Mouse (Mus musculus) hematopoietic stem cell, adult 5-6 weeks (primary cell): Measurements from ENCODE around the gene Itpr2. TPM values are rescaled to one million over a fixed set of nuclear protein-coding genes. Genes with fewer than 3 reads are reported as not detected.
A peak's percentile ranks its signal among the peaks of the same experiment; 100 is the strongest.
"Not testable (repeated sequence)": the region's sequence is repeated elsewhere in the genome, so short reads cannot be mapped to it uniquely, and the experiment has no call there.

ENCODE experiments used
- ATAC-seq, 2 experiments: fragments of 125-278 bp in 1 of 2; replicated peaks in 1 of 2; 2 replicates each; pipeline ENCODE4 v1.8.0; 2016 to 2017; ENCODE audit warnings: inconsistent platforms in 2 of 2, mild to moderate bottlenecking in 2 of 2, moderate number of reproducible peaks in 2 of 2, low read depth in 1 of 2, moderate TSS enrichment in 1 of 2; ENCODE audit not compliant: low FRiP score in 2 of 2, poor library complexity in 2 of 2, severe bottlenecking in 2 of 2, insufficient read depth in 1 of 2, low TSS enrichment in 1 of 2
- total RNA-seq: library from RNA; stranded (forward); fragments of 172-1452, 232-1000 nt; gene quantifications from 2 replicates; pipeline ENCODE4 v1.2.3, GENCODE M21; 2017

Itpr2 gene
- total RNA-seq, 1 experiment from 2014 or later = 30.0 TPM

- no peak for ATAC-seq
These were observed 15.9 kb downstream of the Itpr2 start for GRCm38 (mm10) chr6:146486073-146486472.

GRCm38 (mm10) chr6:146481441-146481840 is 20.6 kb downstream of the Itpr2 start:
- ATAC-seq = no peak

DNA sequence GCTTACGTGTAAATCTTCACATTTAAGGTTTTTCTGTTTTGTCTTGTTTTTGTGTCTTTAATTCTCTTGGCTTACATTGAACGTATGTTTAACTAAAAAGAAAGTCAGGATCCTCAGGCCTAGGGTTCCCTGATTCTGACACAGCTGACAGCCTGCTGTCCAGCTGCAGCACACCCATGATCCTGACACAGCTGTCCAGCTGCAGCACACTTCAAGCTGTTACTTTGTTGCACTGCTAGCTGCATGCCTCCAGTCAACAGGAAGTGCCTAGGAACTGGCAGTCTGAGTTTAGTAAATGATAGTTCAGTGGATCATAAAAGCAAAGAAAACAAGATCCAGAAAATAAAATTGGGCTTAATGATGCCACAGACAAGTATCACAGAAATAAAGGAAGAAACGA is 21.1 kb downstream of the Itpr2 start:
- no peak for ATAC-seq

GRCm38 (mm10) chr6:146478888-146479683 is 22.9 kb downstream of the Itpr2 start:
- ATAC-seq = peak; percentile 29 to 59; a peak in 3 of 4 replicates

GRCm38 (mm10) chr6:146476865-146477264 is 25.2 kb downstream of the Itpr2 start:
- ATAC-seq = no peak

DNA sequence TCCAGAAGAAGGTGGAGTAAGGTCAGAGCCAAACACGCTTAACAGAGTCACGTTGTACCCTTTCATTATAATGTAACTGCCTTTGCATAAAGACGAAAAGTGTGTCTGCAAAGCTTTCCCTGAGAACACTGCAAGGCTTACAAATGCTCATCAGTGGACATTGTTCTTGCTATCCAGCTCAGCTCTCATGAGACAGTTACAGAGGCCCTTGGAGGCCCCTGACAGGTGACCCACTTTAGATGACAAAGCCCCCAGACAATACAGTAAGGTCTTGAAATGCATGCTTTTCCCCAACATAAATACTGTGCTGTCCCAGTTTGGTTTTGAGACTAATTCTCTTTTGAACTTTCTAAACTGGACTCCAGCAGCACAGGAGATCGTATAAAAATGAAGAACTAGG is 27.9 kb downstream of the Itpr2 start:
- ATAC-seq = no peak

DNA sequence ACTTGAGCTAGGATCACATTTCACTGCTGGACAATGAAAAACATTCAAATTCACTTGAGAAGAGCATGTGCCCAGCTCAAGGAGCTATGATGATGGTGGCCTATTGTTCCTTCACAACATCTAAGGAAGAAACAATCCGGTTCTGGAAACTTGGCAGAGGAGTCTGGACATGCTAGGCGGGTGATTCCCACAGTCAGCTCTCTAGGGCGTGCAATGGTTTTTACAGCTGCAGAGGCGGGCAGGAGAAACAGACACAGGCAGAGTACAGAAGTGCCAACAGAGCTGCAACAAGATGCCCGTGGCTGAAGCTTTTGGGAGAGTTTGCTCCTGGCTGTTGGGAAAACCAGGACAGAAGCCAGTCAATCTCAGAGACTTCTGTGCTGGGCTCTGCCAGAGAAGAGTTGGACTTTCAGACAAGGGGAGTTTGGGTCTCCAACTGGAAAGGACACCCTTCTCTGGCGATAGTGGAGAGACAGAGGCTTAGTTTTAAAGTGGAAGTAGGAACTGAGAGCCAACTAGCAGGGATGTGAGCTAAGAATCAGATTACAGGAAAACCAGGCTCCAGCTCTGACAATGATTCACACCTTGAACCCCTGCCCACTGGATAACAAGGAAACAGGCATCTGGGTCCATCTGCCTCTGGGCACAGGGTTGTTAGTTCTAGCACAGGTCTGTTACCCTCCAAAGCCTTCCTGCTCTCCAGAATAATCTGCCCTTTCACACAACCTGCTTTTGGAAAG is 28.6 kb downstream of the Itpr2 start:
- no peak for ATAC-seq

DNA sequence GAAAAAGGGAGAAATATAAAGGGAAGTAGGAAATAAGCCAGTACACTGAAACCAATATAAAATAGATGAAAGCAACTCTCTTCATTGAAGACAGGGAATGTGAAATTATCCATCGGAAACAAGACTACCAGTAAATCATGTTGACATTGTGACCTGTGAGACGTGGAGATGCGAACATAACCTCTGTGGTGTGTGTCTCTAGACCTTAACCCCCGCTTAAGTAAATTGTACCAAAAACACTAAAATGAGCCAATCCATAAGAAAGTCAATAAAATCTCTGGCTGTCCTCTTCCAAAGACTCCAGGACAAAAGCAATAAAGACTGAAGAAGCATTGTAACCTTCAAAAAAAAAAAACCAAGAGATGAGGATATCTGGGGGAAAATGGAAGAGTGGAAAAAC is 31.6 kb downstream of the Itpr2 start:
- no peak for ATAC-seq

DNA sequence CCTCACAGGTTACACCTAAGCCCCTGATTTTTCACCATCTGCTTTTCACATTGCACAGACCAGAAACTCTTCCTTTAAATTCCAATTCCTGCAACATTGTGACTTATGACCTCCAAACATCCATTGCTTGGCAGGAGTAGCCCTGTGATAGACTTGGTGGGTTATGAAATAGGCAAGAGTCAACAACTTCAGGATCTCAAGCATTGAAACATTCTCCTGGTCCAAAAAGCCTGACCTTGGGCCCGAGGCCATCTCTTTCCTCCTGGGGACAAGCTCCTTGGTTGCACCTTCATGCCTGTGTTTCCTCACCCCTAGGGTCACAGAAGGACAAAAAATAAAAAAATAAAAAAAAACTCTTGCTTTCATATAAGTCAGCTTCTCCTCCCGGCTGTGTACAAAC is 32.1 kb downstream of the Itpr2 start:
- no peak for ATAC-seq

GRCm38 (mm10) chr6:146468361-146468760 is 33.7 kb downstream of the Itpr2 start:
- ATAC-seq = no peak

- ATAC-seq = not testable (repeated sequence)
These were observed 37.4 kb downstream of the Itpr2 start for GRCm38 (mm10) chr6:146464645-146465042.

GRCm38 (mm10) chr6:146464014-146464644 is 37.9 kb downstream of the Itpr2 start:
- ATAC-seq = no peak

DNA sequence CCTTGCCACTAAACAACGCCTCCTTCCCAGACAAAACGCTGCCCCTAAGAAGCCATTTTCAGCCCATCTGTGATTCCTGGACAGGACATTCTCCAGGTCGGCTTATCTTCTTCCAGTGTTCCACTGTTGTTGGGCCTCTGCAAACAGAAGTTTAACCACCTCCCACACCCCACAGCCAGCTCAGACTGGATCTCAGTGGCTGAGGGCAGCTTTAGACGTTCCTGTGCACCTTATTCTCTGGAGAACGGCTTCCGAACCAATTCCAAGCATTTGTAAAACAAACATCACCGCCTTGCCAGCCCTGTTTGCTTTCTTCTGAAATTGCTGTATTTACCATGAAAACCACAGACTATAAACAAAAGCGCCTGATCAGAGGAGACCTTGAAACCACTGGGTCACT is 41.1 kb downstream of the Itpr2 start:
- no peak for ATAC-seq

DNA sequence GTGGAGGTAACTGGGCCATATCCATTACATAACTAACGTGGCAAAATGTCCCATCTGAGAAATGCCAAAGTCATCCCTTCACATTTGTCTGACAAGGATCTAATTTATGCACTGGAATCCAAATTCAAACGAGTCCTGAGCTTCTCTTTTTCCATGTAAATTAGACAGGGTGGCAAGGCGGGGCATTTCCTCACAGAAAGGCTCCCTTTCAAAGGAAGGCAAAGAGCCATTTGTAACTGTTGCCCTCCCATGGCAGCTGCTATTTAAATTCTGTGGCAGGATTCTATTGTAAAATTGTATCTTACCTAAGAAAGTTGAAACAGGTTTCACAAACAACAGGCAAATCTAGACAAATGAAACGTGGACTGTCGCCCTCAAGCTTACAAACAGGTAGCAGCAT is 43.6 kb downstream of the Itpr2 start:
- ATAC-seq = no peak

- ATAC-seq = no peak
These were observed 45.3 kb downstream of the Itpr2 start for GRCm38 (mm10) chr6:146456741-146457140.

- no peak for ATAC-seq
These were observed 47.2 kb downstream of the Itpr2 start for GRCm38 (mm10) chr6:146454520-146455511.

DNA sequence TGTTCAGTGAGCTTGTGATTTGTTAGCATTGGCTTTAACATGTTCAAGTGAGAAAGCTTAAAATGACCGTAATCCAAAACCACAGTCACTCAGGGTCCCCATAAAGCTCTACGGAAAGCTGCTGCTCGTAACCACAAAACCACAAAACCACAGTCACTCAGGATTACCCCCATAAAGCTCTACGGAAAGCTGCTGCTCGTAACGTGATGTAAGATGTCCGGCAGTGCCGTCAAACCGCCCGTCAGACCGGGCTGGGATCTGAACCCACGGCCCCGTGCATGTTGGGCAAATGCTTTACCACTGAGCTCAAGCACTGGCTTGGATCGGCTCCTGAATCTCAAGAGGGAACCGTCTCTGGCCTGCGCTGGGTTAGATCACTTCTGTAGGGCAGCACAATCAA is 49.5 kb downstream of the Itpr2 start:
- ATAC-seq = peak; percentile 77 to 79
